Mouse (Mus musculus) T-helper 17 cell (primary cell): ENCODE results near the gene Ints11.

Experiments used
- in situ Hi-C, 2 experiments: fragments of 300-600 bp; cut with MboI, MseI; formaldehyde crosslinking; loops; 1 replicate in 1 of 2; 2 replicates in 1 of 2; pipeline ENCODE4 v1.15.1; 2025; ENCODE audit warnings: high pct_unique_total_duplicates in 2 of 2

Gene Ints11

GRCm38 (mm10) chr4:155847591-155848352 lies 21.6 kb upstream of the Ints11 start:
- in situ Hi-C loops = no loop called here

- in situ Hi-C loops = no loop called here
These were observed 20.8 kb upstream of the Ints11 start for GRCm38 (mm10) chr4:155848434-155849095.

GRCm38 (mm10) chr4:155849391-155849790 lies 20.0 kb upstream of the Ints11 start:
- in situ Hi-C loops = no loop called here

- in situ Hi-C loops = no loop called here
These were observed 19.4 kb upstream of the Ints11 start for GRCm38 (mm10) chr4:155849792-155850451.

- in situ Hi-C loops = no loop called here
These were observed 18.0 kb upstream of the Ints11 start for GRCm38 (mm10) chr4:155851368-155851767.

GRCm38 (mm10) chr4:155851951-155852411 lies 17.4 kb upstream of the Ints11 start:
- in situ Hi-C loops = no loop called here

GRCm38 (mm10) chr4:155853421-155853820 lies 15.9 kb upstream of the Ints11 start:
- in situ Hi-C loops = no loop called here

- in situ Hi-C loops = no loop called here
These were observed 14.4 kb upstream of the Ints11 start for GRCm38 (mm10) chr4:155854991-155855390.

GRCm38 (mm10) chr4:155856071-155856470 lies 13.3 kb upstream of the Ints11 start:
- in situ Hi-C loops = no loop called here

GRCm38 (mm10) chr4:155856881-155857280 lies 12.5 kb upstream of the Ints11 start:
- in situ Hi-C loops = no loop called here

GRCm38 (mm10) chr4:155859318-155859717 lies 10.0 kb upstream of the Ints11 start:
- in situ Hi-C loops = no loop called here

GRCm38 (mm10) chr4:155861787-155862186 lies 7.6 kb upstream of the Ints11 start:
- in situ Hi-C loops = no loop called here

- in situ Hi-C loops = no loop called here
These were observed 6.3 kb upstream of the Ints11 start, which contains the start of gene Tas1r3 for GRCm38 (mm10) chr4:155863001-155863400. TSS of gene Tas1r3 (minus strand) at chr4:155863362.

- in situ Hi-C loops = no loop called here
These were observed 590 bp upstream of the Ints11 start for GRCm38 (mm10) chr4:155868614-155869298.

GRCm38 (mm10) chr4:155871404-155871803 lies 2.1 kb downstream of the Ints11 start:
- in situ Hi-C loops = no loop called here

GRCm38 (mm10) chr4:155883587-155883986 lies 14.2 kb downstream of the Ints11 start:
- in situ Hi-C loops = no loop called here

GRCm38 (mm10) chr4:155886330-155886729 lies 17.0 kb downstream of the Ints11 start:
- in situ Hi-C loops = no loop called here

- in situ Hi-C loops = no loop called here
These were observed 18.3 kb downstream of the Ints11 start for GRCm38 (mm10) chr4:155887674-155888073.

GRCm38 (mm10) chr4:155888181-155888580 lies 18.8 kb downstream of the Ints11 start:
- in situ Hi-C loops = no loop called here

- in situ Hi-C loops = no loop called here
These were observed 20.0 kb downstream of the Ints11 start for GRCm38 (mm10) chr4:155889316-155889715.

GRCm38 (mm10) chr4:155891011-155891471 lies 21.7 kb downstream of the Ints11 start:
- in situ Hi-C loops = loop anchor here in 1 of 2 experiments (5.0 kb wide), 1 partner anchor 51 kb away; the partner anchor contains the start of gene Ube2j2
